Mouse (Mus musculus) kidney, postnatal 36 days (tissue): ENCODE data around the gene Sec24d.

Source experiments
- DNase-seq, 2 experiments: peaks; one replicate each; pipeline ENCODE4 v3.0.0; 2021 to 2022; ENCODE audit warnings: mixed read lengths in 2 of 2

The Sec24d gene

GRCm38 (mm10) chr3:123411821-123412578 is 144.7 kb downstream of the Sec24d start:
- peak; percentile 10 to 40 for DNase-seq

GRCm38 (mm10) chr3:123413173-123413572 is 145.9 kb downstream of the Sec24d start:
- no peak for DNase-seq
